Mouse (Mus musculus): ENCODE measurements around the gene ccdc198. TPM values are rescaled to one million over a fixed set of nuclear protein-coding genes. Genes with fewer than 3 reads are reported as not detected.

Gene ccdc198
- polyA plus RNA-seq, 1 experiment: 0.47 TPM

DNA sequence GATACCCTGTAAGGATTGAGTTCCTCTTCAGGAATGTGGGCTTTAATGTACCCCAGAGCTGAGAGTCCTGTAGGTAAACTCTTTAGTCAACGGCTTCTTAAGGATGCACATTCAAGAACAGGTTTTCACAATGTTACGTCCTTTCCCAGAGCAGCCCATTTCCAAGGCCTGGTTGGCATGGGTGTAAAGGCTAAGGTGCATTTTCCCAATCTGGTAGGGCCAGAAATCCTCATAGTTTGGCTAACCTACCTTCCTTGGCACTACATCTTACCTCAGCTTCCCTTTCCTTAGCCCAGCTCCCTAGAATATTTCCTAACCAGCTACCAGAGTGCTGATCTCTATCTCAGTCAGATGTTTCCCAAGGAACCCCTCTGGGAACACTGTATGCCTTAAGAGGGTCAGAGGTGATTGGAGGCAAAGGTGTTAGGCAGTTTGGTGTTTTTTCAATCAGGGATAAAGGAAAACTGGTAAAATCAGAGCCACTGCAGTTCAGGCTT, 48.2 kb downstream of the ccdc198 start:
- Histone ChIP-seq H3K36me3 (ENCODE audit: control insufficient read depth, insufficient read depth, low read length) (0 out of 2 replicates have a peak, but pooled peaks cover 4% of the 10 kb centered on the region), H3K27ac (ENCODE audit: insufficient read depth, low read depth, low read length) (no peak overlapping the region), H3K4me1 (ENCODE audit: control insufficient read depth, insufficient read depth, insufficient read length, low read length) (no peaks in the 10 kb centered on the region), H3K4me3 (ENCODE audit: low read depth, low read length) (no peak overlapping the region), H3K27me3 (ENCODE audit: control insufficient read depth, insufficient read depth, low read length) (no peaks in the 10 kb centered on the region)
- TF ChIP-seq CTCF (IDR thresholded peaks at IDR 0.05; ENCODE audit: extremely low read depth, insufficient read length, insufficient replicate concordance, low read depth, low read length): no peak
- no peak for TF ChIP-seq POLR2A (IDR thresholded peaks at IDR 0.05; ENCODE audit: low read depth, low read length)
- WGBS: 88% methylated on average over 2 of the region's 2 CpGs

DNA sequence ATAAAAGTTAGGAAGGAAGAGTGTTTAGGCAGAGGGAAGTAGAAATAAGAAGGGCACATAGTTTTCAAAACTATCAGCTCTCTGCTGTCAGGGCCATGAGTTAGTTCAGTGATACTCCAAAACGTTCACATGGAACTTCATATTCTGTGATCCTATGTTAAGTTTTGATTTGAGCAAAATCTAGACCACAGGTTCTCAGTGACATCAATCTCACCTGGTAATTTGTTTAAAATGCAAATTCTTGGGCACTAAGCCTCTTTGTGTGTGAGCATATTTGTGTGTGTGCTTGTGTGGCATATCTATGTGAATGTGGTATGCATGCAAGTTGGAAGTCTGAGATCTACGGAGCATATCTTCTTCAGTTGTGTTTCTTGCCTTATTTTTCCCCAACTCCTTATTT, 59.0 kb downstream of the ccdc198 start:
- no peaks in the 10 kb centered on the region for H3K27me3 ChIP-seq (ENCODE audit: control insufficient read depth, insufficient read depth, low read length)
- no peak overlapping the region for H3K4me3 ChIP-seq (ENCODE audit: low read depth, low read length)
- TF ChIP-seq CTCF (IDR thresholded peaks at IDR 0.05; ENCODE audit: extremely low read depth, insufficient read length, insufficient replicate concordance, low read depth, low read length): no peak
- TF ChIP-seq POLR2A (IDR thresholded peaks at IDR 0.05; ENCODE audit: low read depth, low read length): no peak
- peaks cover 29% of the 10 kb centered on the region for H3K36me3 ChIP-seq (ENCODE audit: control insufficient read depth, insufficient read depth, low read length)
- 89% methylated on average over 2 of the region's 2 CpGs for WGBS
- H3K27ac ChIP-seq (ENCODE audit: insufficient read depth, low read depth, low read length): no peak overlapping the region
- no peaks in the 10 kb centered on the region for H3K4me1 ChIP-seq (ENCODE audit: control insufficient read depth, insufficient read depth, insufficient read length, low read length)

DNA sequence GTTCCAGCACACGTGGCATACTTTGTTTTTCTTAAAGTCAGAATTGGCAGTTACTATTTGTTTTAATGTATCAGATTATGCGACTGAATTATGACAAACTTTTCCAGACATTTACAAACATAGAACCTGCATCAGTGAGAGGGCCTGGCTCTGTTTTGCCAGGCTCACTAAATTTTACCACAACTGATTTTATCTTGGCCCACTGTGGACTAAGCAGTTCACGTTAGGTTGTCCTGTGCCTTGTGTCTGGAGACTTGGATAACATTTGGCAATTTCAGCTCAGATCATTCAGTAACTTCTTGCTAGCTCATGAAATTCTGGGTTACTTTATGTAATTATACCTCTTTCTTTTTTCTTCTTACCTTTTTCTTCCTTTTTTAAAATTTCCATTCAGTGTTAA, 65.5 kb downstream of the ccdc198 start:
- H3K36me3 ChIP-seq (ENCODE audit: control insufficient read depth, insufficient read depth, low read length): peaks cover 25% of the 10 kb centered on the region
- H3K27ac ChIP-seq (ENCODE audit: insufficient read depth, low read depth, low read length): no peak overlapping the region
- no peaks in the 10 kb centered on the region for H3K27me3 ChIP-seq (ENCODE audit: control insufficient read depth, insufficient read depth, low read length)
- 72% methylated on average over 3 of the region's 3 CpGs for WGBS
- peaks cover under 1% of the 10 kb centered on the region; the same call in 1 of the 2 replicates for H3K4me1 ChIP-seq (ENCODE audit: control insufficient read depth, insufficient read depth, insufficient read length, low read length)
- H3K4me3 ChIP-seq (ENCODE audit: low read depth, low read length): no peak overlapping the region
- no peak for TF ChIP-seq CTCF (IDR thresholded peaks at IDR 0.05; ENCODE audit: extremely low read depth, insufficient read length, insufficient replicate concordance, low read depth, low read length)

- TF ChIP-seq CTCF (IDR thresholded peaks at IDR 0.05; ENCODE audit: extremely low read depth, insufficient read length, insufficient replicate concordance, low read depth, low read length): no peak
- no peak for TF ChIP-seq POLR2A (IDR thresholded peaks at IDR 0.05; ENCODE audit: low read depth, low read length)
- H3K4me3 ChIP-seq (ENCODE audit: low read depth, low read length): peak overlapping the region; percentile 99
- 0 out of 2 replicates have a peak overlapping the region, but pooled peaks have one; percentile 4 for H3K27ac ChIP-seq (ENCODE audit: insufficient read depth, low read depth, low read length)
- H3K27me3 ChIP-seq (ENCODE audit: control insufficient read depth, insufficient read depth, low read length): no peaks in the 10 kb centered on the region
- H3K36me3 ChIP-seq (ENCODE audit: control insufficient read depth, insufficient read depth, low read length): peaks cover 6% of the 10 kb centered on the region
- H3K4me1 ChIP-seq (ENCODE audit: control insufficient read depth, insufficient read depth, insufficient read length, low read length): peaks cover 8% of the 10 kb centered on the region; the same call in 1 of the 2 replicates
- WGBS: 15% methylated on average over 16 of the region's 16 CpGs
Measured at GRCm38 (mm10) chr14:49173290-49174135, 71.8 kb downstream of the ccdc198 start.

GRCm38 (mm10) chr14:49172582-49172988, 72.7 kb downstream of the ccdc198 start:
- peaks cover 8% of the 10 kb centered on the region; the same call in 1 of the 2 replicates for H3K4me1 ChIP-seq (ENCODE audit: control insufficient read depth, insufficient read depth, insufficient read length, low read length)
- WGBS: under 1% methylated on average over 46 of the region's 46 CpGs

DNA sequence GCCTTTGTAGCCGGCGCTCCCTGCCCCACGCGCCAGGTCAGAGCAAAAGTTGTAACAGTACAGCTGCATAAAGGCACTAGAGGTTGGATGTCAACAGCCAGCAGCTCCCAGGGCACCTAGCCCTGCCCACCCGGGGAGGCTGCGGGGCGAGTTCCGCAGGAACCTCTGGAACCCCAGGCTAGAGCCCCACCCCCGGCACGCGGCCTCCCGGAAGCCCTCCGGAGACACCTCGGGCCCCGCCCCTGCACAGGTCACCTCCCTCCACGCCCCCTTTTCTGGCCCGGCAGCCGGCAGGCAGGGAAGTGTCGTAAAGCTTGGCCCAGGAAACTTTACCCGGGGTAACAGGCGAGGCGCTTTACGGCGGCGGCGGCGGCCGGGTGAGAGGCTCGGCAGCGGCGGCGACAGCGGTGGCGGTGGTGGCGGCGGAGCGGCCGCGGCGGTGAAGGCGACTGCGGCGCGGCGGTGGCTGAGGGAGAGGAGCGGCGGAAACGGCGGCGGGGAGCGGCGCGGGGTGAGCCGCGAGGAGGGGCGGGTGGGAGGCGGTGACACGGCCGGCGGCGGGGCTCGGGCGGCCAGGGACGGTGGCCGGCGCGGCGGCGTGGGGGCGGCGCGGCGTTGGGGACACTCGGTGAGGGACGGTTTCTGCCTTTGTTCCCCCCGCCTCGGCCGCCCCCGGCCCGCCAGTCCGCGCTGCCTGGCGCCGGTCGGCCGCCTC, 73.2 kb downstream of the ccdc198 start, which contains the start of gene Naa30:
Naa30 (plus strand) TSS at position 360 of the 715 bp plus-strand sequence.
- peaks cover 8% of the 10 kb centered on the region; the same call in 1 of the 2 replicates for H3K4me1 ChIP-seq (ENCODE audit: control insufficient read depth, insufficient read depth, insufficient read length, low read length)
- WGBS: 1% methylated on average over 62 of the region's 86 CpGs
- TF ChIP-seq CTCF (IDR thresholded peaks at IDR 0.05; ENCODE audit: extremely low read depth, insufficient read length, insufficient replicate concordance, low read depth, low read length) (no peak), POLR2A (IDR thresholded peaks at IDR 0.05; ENCODE audit: low read depth, low read length) (peak; percentile 84)

More at GRCm38 (mm10) chr14:49172582-49172988, 72.7 kb downstream of the ccdc198 start:
- peak overlapping the region; percentile 99 for H3K4me3 ChIP-seq (ENCODE audit: low read depth, low read length)
- H3K27me3 ChIP-seq (ENCODE audit: control insufficient read depth, insufficient read depth, low read length): no peaks in the 10 kb centered on the region
- H3K36me3 ChIP-seq (ENCODE audit: control insufficient read depth, insufficient read depth, low read length): 0 out of 2 replicates have a peak, but pooled peaks cover 1% of the 10 kb centered on the region
- H3K27ac ChIP-seq (ENCODE audit: insufficient read depth, low read depth, low read length): peak overlapping the region; percentile 78
- no peak for TF ChIP-seq POLR2A (IDR thresholded peaks at IDR 0.05; ENCODE audit: low read depth, low read length)
- TF ChIP-seq CTCF (IDR thresholded peaks at IDR 0.05; ENCODE audit: extremely low read depth, insufficient read length, insufficient replicate concordance, low read depth, low read length): no peak

More for the DNA sequence above, 73.2 kb downstream of the ccdc198 start, which contains the start of gene Naa30:
- H3K27ac ChIP-seq (ENCODE audit: insufficient read depth, low read depth, low read length): peak within 1 kb of the TSS; percentile 97
- peak within 1 kb of the TSS; percentile 99 for H3K4me3 ChIP-seq (ENCODE audit: low read depth, low read length)
- H3K27me3 ChIP-seq (ENCODE audit: control insufficient read depth, insufficient read depth, low read length): no peaks in the 10 kb centered on the region
- 0 out of 2 replicates have a peak, but pooled peaks cover 1% of the 10 kb centered on the region for H3K36me3 ChIP-seq (ENCODE audit: control insufficient read depth, insufficient read depth, low read length)

Measured in small intestine, adult 2 months (tissue).